Mouse (Mus musculus): ENCODE data around the gene Spi1.

Gene Spi1

GRCm38 (mm10) chr2:91121011-91121410, 38.8 kb downstream of the Spi1 start:
- in situ Hi-C loops (cut with MboI, MseI) = no loop called here

- in situ Hi-C loops (cut with MboI, MseI) = no loop called here
These were observed 39.3 kb downstream of the Spi1 start for GRCm38 (mm10) chr2:91121497-91121896.

GRCm38 (mm10) chr2:91123521-91123920, 41.3 kb downstream of the Spi1 start:
- in situ Hi-C loops (cut with MboI, MseI) = no loop called here

- in situ Hi-C loops (cut with MboI, MseI) = no loop called here
These were observed 42.9 kb downstream of the Spi1 start for GRCm38 (mm10) chr2:91125101-91125500.

- in situ Hi-C loops (cut with MboI, MseI) = no loop called here
These were observed 46.6 kb downstream of the Spi1 start for GRCm38 (mm10) chr2:91128761-91129160.

GRCm38 (mm10) chr2:91130126-91130525, 47.9 kb downstream of the Spi1 start:
- in situ Hi-C loops (cut with MboI, MseI) = no loop called here

GRCm38 (mm10) chr2:91131251-91131650, 49.1 kb downstream of the Spi1 start:
- in situ Hi-C loops (cut with MboI, MseI) = no loop called here

GRCm38 (mm10) chr2:91132035-91132434, 49.8 kb downstream of the Spi1 start:
- in situ Hi-C loops (cut with MboI, MseI) = no loop called here

- in situ Hi-C loops (cut with MboI, MseI) = no loop called here
These were observed 54.6 kb downstream of the Spi1 start for GRCm38 (mm10) chr2:91136513-91137412.

- in situ Hi-C loops (cut with MboI, MseI) = no loop called here
These were observed 55.3 kb downstream of the Spi1 start for GRCm38 (mm10) chr2:91137481-91137880.

- in situ Hi-C loops (cut with MboI, MseI) = no loop called here
These were observed 57.1 kb downstream of the Spi1 start for GRCm38 (mm10) chr2:91139311-91139710.

- in situ Hi-C loops (cut with MboI, MseI) = no loop called here
These were observed 57.6 kb downstream of the Spi1 start for GRCm38 (mm10) chr2:91139764-91140163.

- in situ Hi-C loops (cut with MboI, MseI) = no loop called here
These were observed 60.7 kb downstream of the Spi1 start for GRCm38 (mm10) chr2:91142920-91143319.

GRCm38 (mm10) chr2:91143401-91143800, 61.2 kb downstream of the Spi1 start:
- in situ Hi-C loops (cut with MboI, MseI) = no loop called here

GRCm38 (mm10) chr2:91148101-91148500, 65.9 kb downstream of the Spi1 start:
- in situ Hi-C loops (cut with MboI, MseI) = no loop called here

- in situ Hi-C loops (cut with MboI, MseI) = loop anchor here (10.0 kb wide), 1 partner anchor 433 kb away; no protein-coding TSS in a partner anchor
These were observed 69.1 kb downstream of the Spi1 start for GRCm38 (mm10) chr2:91151331-91151730.

- in situ Hi-C loops (cut with MboI, MseI) = loop anchor here (10.0 kb wide), 1 partner anchor 432 kb away; no protein-coding TSS in a partner anchor
These were observed 70.7 kb downstream of the Spi1 start for GRCm38 (mm10) chr2:91152885-91153377.

- in situ Hi-C loops (cut with MboI, MseI) = loop anchor here (10.0 kb wide), 1 partner anchor 431 kb away; no protein-coding TSS in a partner anchor
These were observed 71.9 kb downstream of the Spi1 start for GRCm38 (mm10) chr2:91154091-91154490.

- in situ Hi-C loops (cut with MboI, MseI) = loop anchor here (10.0 kb wide), 1 partner anchor 428 kb away; no protein-coding TSS in a partner anchor
These were observed 75.0 kb downstream of the Spi1 start for GRCm38 (mm10) chr2:91157002-91157752.

GRCm38 (mm10) chr2:91160591-91160990, 78.4 kb downstream of the Spi1 start:
- in situ Hi-C loops (cut with MboI, MseI) = no loop called here

- in situ Hi-C loops (cut with MboI, MseI) = no loop called here
These were observed 80.8 kb downstream of the Spi1 start for GRCm38 (mm10) chr2:91162952-91163351.

- in situ Hi-C loops (cut with MboI, MseI) = no loop called here
These were observed 81.3 kb downstream of the Spi1 start for GRCm38 (mm10) chr2:91163532-91163931.
